Mouse (Mus musculus) E14TG2a.4 (cell line): ENCODE measurements around the gene Gm11096.

Source experiments
- CTCF ChIP-seq: conservative IDR thresholded peaks from 2 replicates; pipeline ENCODE4 v1.5.1; 2014; ENCODE audit warnings: low read length
- POU5F1 ChIP-seq: IDR thresholded peaks from 2 replicates; pipeline ENCODE4 v1.6.1; 2014; ENCODE audit warnings: low read length, borderline replicate concordance

DNA sequence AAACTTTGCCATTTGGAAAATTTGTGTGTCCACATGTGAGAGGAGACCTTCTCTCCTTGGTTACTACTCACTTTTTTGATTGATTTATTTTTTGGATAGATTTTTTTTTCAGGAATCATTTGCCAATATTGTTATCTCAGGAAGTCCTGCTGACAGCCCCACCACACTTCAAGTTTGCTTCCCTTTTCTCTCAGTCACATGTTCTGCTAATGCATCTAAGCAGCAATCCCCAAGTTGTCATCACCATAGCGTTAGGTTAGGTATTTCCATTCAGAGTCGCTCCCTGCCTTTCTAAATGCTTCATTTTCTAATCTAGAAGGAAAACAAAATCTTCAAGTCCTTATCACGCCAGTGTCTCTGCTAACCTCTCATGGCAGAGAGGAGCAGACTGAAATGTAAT is 17.8 kb downstream of the Gm11096 start:
- TF ChIP-seq CTCF (no peak), POU5F1 (no peak)
